ENCODE assay signal across 7 mouse cellular contexts in genomic region chr8:70796403-70797080, GRCm38 (mm10). TPM values are rescaled to one million over a fixed set of nuclear protein-coding genes. Genes with fewer than 3 reads are reported as not detected.
DNase-seq lines count a peak whose midpoint lies in the region; ATAC-seq and TF ChIP-seq lines count a peak whose summit lies in the region.

No protein-coding gene starts in this region.

- peaks cover 56% of the 10 kb centered on the region for H3K27me3 ChIP-seq in embryonic facial prominence, embryonic 12.5 days
- H3K27me3 ChIP-seq in heart, postnatal 0 days (ENCODE audit: control insufficient read depth, insufficient read depth, low read length) = peaks cover 39% of the 10 kb centered on the region
- peaks cover 28% of the 10 kb centered on the region for H3K27me3 ChIP-seq in midbrain, embryonic 11.5 days (ENCODE audit: control insufficient read depth, insufficient read depth, low read length)

- H3K4me3 ChIP-seq in lung, adult 2 months (replicated peaks; ENCODE audit: extremely low read depth, low read depth, low read length) = peak overlapping the region; percentile 12
- peak overlapping the region; percentile 52 for H3K4me3 ChIP-seq in embryonic facial prominence, embryonic 12.5 days
- H3K4me3 ChIP-seq in heart, postnatal 0 days (ENCODE audit: low read depth, low read length) = peak overlapping the region; percentile 54
- H3K4me3 ChIP-seq in midbrain, embryonic 11.5 days (ENCODE audit: low read depth, low read length) = peak overlapping the region; percentile 47

- peak overlapping the region; percentile 52; the same call in 1 of the 2 replicates for H3K27ac ChIP-seq in embryonic facial prominence, embryonic 12.5 days
- no peak overlapping the region for H3K27ac ChIP-seq in heart, postnatal 0 days (ENCODE audit: low read depth)
- no peak overlapping the region for H3K27ac ChIP-seq in midbrain, embryonic 11.5 days (ENCODE audit: low read depth, low read length)

- peaks cover 7% of the 10 kb centered on the region for H3K4me1 ChIP-seq in lung, adult 2 months (ENCODE audit: control insufficient read depth, insufficient read depth, low read length)
- H3K4me1 ChIP-seq in embryonic facial prominence, embryonic 12.5 days = peaks cover 21% of the 10 kb centered on the region
- H3K4me1 ChIP-seq in heart, postnatal 0 days (ENCODE audit: control insufficient read depth, insufficient read depth) = peaks cover 19% of the 10 kb centered on the region
- H3K4me1 ChIP-seq in midbrain, embryonic 11.5 days (ENCODE audit: control insufficient read depth, insufficient read depth, low read length) = peaks cover 20% of the 10 kb centered on the region

- no peaks in the 10 kb centered on the region for H3K36me3 ChIP-seq in embryonic facial prominence, embryonic 12.5 days
- no peaks in the 10 kb centered on the region for H3K36me3 ChIP-seq in heart, postnatal 0 days (replicated peaks; ENCODE audit: control insufficient read depth, insufficient read depth, low read length)
- no peaks in the 10 kb centered on the region for H3K36me3 ChIP-seq in midbrain, embryonic 11.5 days (ENCODE audit: control insufficient read depth, insufficient read depth, low read length)

- no peak for TF ChIP-seq EP300 in heart, postnatal 0 days (IDR thresholded peaks at IDR 0.05; ENCODE audit: low read depth)

- no peak for TF ChIP-seq CTCF in lung, adult 2 months (IDR thresholded peaks at IDR 0.05; ENCODE audit: insufficient read depth, low read length)
- TF ChIP-seq CTCF in heart, postnatal 0 days (IDR thresholded peaks at IDR 0.05; ENCODE audit: low read depth) = no peak

- peak overlapping the region; percentile 64 for H3K9ac ChIP-seq in embryonic facial prominence, embryonic 12.5 days
- H3K9ac ChIP-seq in heart, postnatal 0 days (replicated peaks; ENCODE audit: low read depth, low read length) = 0 out of 2 replicates have a peak overlapping the region, but pooled peaks have one; percentile 19
- H3K9ac ChIP-seq in midbrain, embryonic 11.5 days (ENCODE audit: low read length) = peak overlapping the region; percentile 60

- no peak for ATAC-seq in embryonic facial prominence, embryonic 12.5 days (ENCODE audit: insufficient number of reproducible peaks, insufficient read depth, low FRiP score, low TSS enrichment)
- no peak for ATAC-seq in heart, postnatal 0 days (ENCODE audit: insufficient read depth, low read depth)
- ATAC-seq in midbrain, embryonic 11.5 days (ENCODE audit: low FRiP score) = peak; percentile 5
- no peak for ATAC-seq in CD4-positive, CD25-positive, alpha-beta regulatory T cell, adult 4 months

- no peak for DNase-seq in lung, adult 2 months
- DNase-seq in lung, postnatal 36 days = no peak
- no peak for DNase-seq in heart, postnatal 0 days (ENCODE audit: low spot score)
- DNase-seq in midbrain, embryonic 11.5 days (ENCODE audit: low spot score, missing footprints) = no peak
- no peak for DNase-seq in spleen, postnatal 10 days (ENCODE audit: low spot score in 2 of 2)

- TF ChIP-seq POLR2A in lung, adult 2 months (IDR thresholded peaks at IDR 0.05; ENCODE audit: borderline replicate concordance, extremely low read depth, low read depth, low read length) = 0 out of 2 replicates have a peak, but pooled peaks have one; percentile 21

- no peaks in the 10 kb centered on the region for H3K9me3 ChIP-seq in embryonic facial prominence, embryonic 12.5 days
- no peaks in the 10 kb centered on the region for H3K9me3 ChIP-seq in heart, postnatal 0 days (replicated peaks; ENCODE audit: control insufficient read depth, low read length)
- H3K9me3 ChIP-seq in midbrain, embryonic 11.5 days (ENCODE audit: control insufficient read depth, low read length) = no peaks in the 10 kb centered on the region

- WGBS in lung, adult 2 months = 6% methylated on average over 54 of the region's 54 CpGs
- 2% methylated on average over 54 of the region's 54 CpGs for WGBS in embryonic facial prominence, embryonic 12.5 days
- WGBS in heart, postnatal 0 days = 6% methylated on average over 45 of the region's 54 CpGs
- under 1% methylated on average over 48 of the region's 54 CpGs for WGBS in midbrain, embryonic 11.5 days

- peak overlapping the region; percentile 82 for H3K4me2 ChIP-seq in embryonic facial prominence, embryonic 12.5 days (replicated peaks)
- peak overlapping the region; percentile 76 for H3K4me2 ChIP-seq in heart, postnatal 0 days (ENCODE audit: low read depth, low read length)
- peak overlapping the region; percentile 82 for H3K4me2 ChIP-seq in midbrain, embryonic 11.5 days

RNA-seq across cellular contexts. Expression of gene Mast3, which starts 8.3 kb away (rescaled TPM):
- 84.2 and 87.0 TPM in 2 replicates for polyA plus RNA-seq in lung, adult 2 months (2012; rRNA removed)
- polyA plus RNA-seq in embryonic facial prominence, embryonic 12.5 days (2016; fragmentation: Nextera tagmentation; extraction: Ambion mirVana) = 13.7 and 13.9 TPM in 2 replicates
- 3.0 and 5.6 TPM in 2 replicates for total RNA-seq in heart, postnatal 0 days (2014; rRNA removed; ENCODE audit: low replicate concordance)
- 2.3 and 3.2 TPM in 2 replicates for polyA plus RNA-seq in heart, postnatal 0 days (2015; fragmentation: Nextera tagmentation; extraction: Ambion mirVana)
- 9.1 and 10.1 TPM in 2 replicates for polyA plus RNA-seq in midbrain, embryonic 11.5 days (2014; fragmentation: Nextera tagmentation; extraction: Ambion mirVana)
- 10 to 100 TPM; 15.1 to 17.5 TPM for polyA plus RNA-seq in CD4-positive, CD25-positive, alpha-beta regulatory T cell, adult 4 months (2017; shearing (Covaris generic))

RNA-seq across cellular contexts. Expression of gene Il12rb1, which starts 11.7 kb away (rescaled TPM):
- polyA plus RNA-seq in lung, adult 2 months (2012; rRNA removed) = 0.86 and 1.5 TPM in 2 replicates
- 0.13 TPM in 1 of 2 replicates, not detected in the other for polyA plus RNA-seq in embryonic facial prominence, embryonic 12.5 days (2016; fragmentation: Nextera tagmentation; extraction: Ambion mirVana)
- 0.08 TPM in 1 of 2 replicates, not detected in the other for total RNA-seq in heart, postnatal 0 days (2014; rRNA removed; ENCODE audit: low replicate concordance)
- polyA plus RNA-seq in heart, postnatal 0 days (2015; fragmentation: Nextera tagmentation; extraction: Ambion mirVana) = not detected in 2 replicates
- 0.38 TPM in 1 of 2 replicates, not detected in the other for polyA plus RNA-seq in midbrain, embryonic 11.5 days (2014; fragmentation: Nextera tagmentation; extraction: Ambion mirVana)
- polyA plus RNA-seq in CD4-positive, CD25-positive, alpha-beta regulatory T cell, adult 4 months (2017; shearing (Covaris generic)) = 10 to 100 TPM; 13.7 to 24.7 TPM

RNA-seq across cellular contexts. Expression of gene Pik3r2, which starts 20.0 kb away (rescaled TPM):
- polyA plus RNA-seq in lung, adult 2 months (2012; rRNA removed) = 112 and 119 TPM in 2 replicates
- 76.8 and 78.0 TPM in 2 replicates for polyA plus RNA-seq in embryonic facial prominence, embryonic 12.5 days (2016; fragmentation: Nextera tagmentation; extraction: Ambion mirVana)
- total RNA-seq in heart, postnatal 0 days (2014; rRNA removed; ENCODE audit: low replicate concordance) = 36.6 and 39.3 TPM in 2 replicates
- 30.2 and 32.5 TPM in 2 replicates for polyA plus RNA-seq in heart, postnatal 0 days (2015; fragmentation: Nextera tagmentation; extraction: Ambion mirVana)
- polyA plus RNA-seq in midbrain, embryonic 11.5 days (2014; fragmentation: Nextera tagmentation; extraction: Ambion mirVana) = 25.4 and 30.2 TPM in 2 replicates
- polyA plus RNA-seq in CD4-positive, CD25-positive, alpha-beta regulatory T cell, adult 4 months (2017; shearing (Covaris generic)) = 1 to 10 TPM; 4.3 to 4.5 TPM

RNA-seq across cellular contexts. Expression of gene Mpv17l2, which starts 35.8 kb away (rescaled TPM):
- 61.6 and 80.0 TPM in 2 replicates for polyA plus RNA-seq in lung, adult 2 months (2012; rRNA removed)
- 32.7 and 35.7 TPM in 2 replicates for polyA plus RNA-seq in embryonic facial prominence, embryonic 12.5 days (2016; fragmentation: Nextera tagmentation; extraction: Ambion mirVana)
- 26.6 and 56.3 TPM in 2 replicates for total RNA-seq in heart, postnatal 0 days (2014; rRNA removed; ENCODE audit: low replicate concordance)
- 50.3 and 54.0 TPM in 2 replicates for polyA plus RNA-seq in heart, postnatal 0 days (2015; fragmentation: Nextera tagmentation; extraction: Ambion mirVana)
- 28.3 and 29.6 TPM in 2 replicates for polyA plus RNA-seq in midbrain, embryonic 11.5 days (2014; fragmentation: Nextera tagmentation; extraction: Ambion mirVana)
- polyA plus RNA-seq in CD4-positive, CD25-positive, alpha-beta regulatory T cell, adult 4 months (2017; shearing (Covaris generic)) = 10 to 100 TPM; 30.2 to 39.2 TPM

RNA-seq across cellular contexts. Expression of gene Rab3a, which starts 42.1 kb away (rescaled TPM):
- polyA plus RNA-seq in lung, adult 2 months (2012; rRNA removed) = 46.4 and 53.4 TPM in 2 replicates
- 27.0 and 27.6 TPM in 2 replicates for polyA plus RNA-seq in embryonic facial prominence, embryonic 12.5 days (2016; fragmentation: Nextera tagmentation; extraction: Ambion mirVana)
- total RNA-seq in heart, postnatal 0 days (2014; rRNA removed; ENCODE audit: low replicate concordance) = 21.4 and 40.3 TPM in 2 replicates
- polyA plus RNA-seq in heart, postnatal 0 days (2015; fragmentation: Nextera tagmentation; extraction: Ambion mirVana) = 32.7 and 32.8 TPM in 2 replicates
- 56.6 and 66.1 TPM in 2 replicates for polyA plus RNA-seq in midbrain, embryonic 11.5 days (2014; fragmentation: Nextera tagmentation; extraction: Ambion mirVana)
- polyA plus RNA-seq in CD4-positive, CD25-positive, alpha-beta regulatory T cell, adult 4 months (2017; shearing (Covaris generic)) = 1 to 10 TPM; 7.5 to 9.6 TPM
